Mouse (Mus musculus) limb, embryonic 12.5 days (tissue): ENCODE data around the gene Ppm1l. TPM values are rescaled to one million over a fixed set of nuclear protein-coding genes. Genes with fewer than 3 reads are reported as not detected.

ENCODE experiments used
- ATAC-seq: fragments of 200-750 bp; cut with Nextera tagmentation; 2 replicates; pipeline ENCODE4 v1.8.0; 2017; ENCODE audit warnings: low read depth, moderate TSS enrichment; ENCODE audit not compliant: insufficient number of reproducible peaks, insufficient read depth, low FRiP score, low TSS enrichment
- H3K27ac ChIP-seq: fragments of 300-500 bp; sonication (generic); 2 replicates; pipeline ENCODE4 v1.5.1; 2016; ENCODE audit warnings: mild to moderate bottlenecking, moderate library complexity
- H3K27me3 ChIP-seq: fragments of 300-500 bp; sonication (generic); 2 replicates; pipeline ENCODE4 v1.6.1; 2016; ENCODE audit warnings: mild to moderate bottlenecking, moderate library complexity
- H3K36me3 ChIP-seq: fragments of 300-500 bp; sonication (generic); 2 replicates; pipeline ENCODE4 v1.6.1; 2016; ENCODE audit warnings: mild to moderate bottlenecking, moderate library complexity
- H3K4me1 ChIP-seq: fragments of 300-500 bp; sonication (generic); replicated peaks from 2 replicates; pipeline ENCODE4 v1.6.1; 2016
- H3K4me2 ChIP-seq: fragments of 300-500 bp; sonication (generic); 2 replicates; pipeline ENCODE4 v1.6.1; 2016; ENCODE audit warnings: mild to moderate bottlenecking, moderate library complexity
- H3K4me3 ChIP-seq: fragments of 300-500 bp; sonication (generic); replicated peaks from 2 replicates; pipeline ENCODE4 v1.5.1; 2016; ENCODE audit warnings: mild to moderate bottlenecking
- H3K9ac ChIP-seq: fragments of 300-500 bp; sonication (generic); replicated peaks from 2 replicates; pipeline ENCODE4 v1.6.1; 2016; ENCODE audit warnings: mild to moderate bottlenecking, moderate library complexity
- H3K9me3 ChIP-seq: fragments of 300-500 bp; sonication (generic); 2 replicates; pipeline ENCODE4 v1.6.1; 2016; ENCODE audit warnings: mild to moderate bottlenecking, moderate library complexity
- WGBS: fragments of 180-500 bp; shearing (Covaris S2); methylation state at CpG from one replicate; pipeline ENCODE4 v1.1.7; 2016; 5-methylcytosine and 5-hydroxymethylcytosine counted together
- polyA plus RNA-seq: library from polyadenylated mRNA; unstranded; fragments of >200 nt; fragmentation: Nextera tagmentation; extraction: Ambion mirVana; gene quantifications from 2 replicates; pipeline ENCODE4 v1.2.1, GENCODE M21; 2016

Gene Ppm1l
- polyA plus RNA-seq, 1 experiment from 2014 or later, result 16.6 TPM

DNA sequence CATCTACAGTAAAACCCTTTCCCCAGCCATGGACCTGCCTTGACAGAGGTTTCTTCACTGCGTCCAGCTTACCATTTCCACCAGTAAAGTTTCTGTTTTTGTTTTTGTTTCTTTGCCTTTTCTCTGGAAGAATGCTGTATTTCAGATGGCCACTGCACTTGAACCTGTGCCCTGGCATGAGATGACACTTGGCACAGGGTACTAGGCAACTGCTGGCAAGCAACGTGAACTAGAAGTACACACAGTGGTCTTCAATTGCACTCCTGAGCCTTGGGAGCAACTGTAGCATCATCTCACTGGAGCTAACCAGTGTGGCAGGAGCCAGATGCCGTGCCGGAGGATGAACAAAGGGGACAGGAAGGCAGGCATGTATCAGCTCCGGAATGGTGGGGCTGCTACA is 255.9 kb downstream of the Ppm1l start:
- no peak overlapping the region for H3K27ac ChIP-seq
- no peaks in the 10 kb centered on the region for H3K27me3 ChIP-seq
- no peak overlapping the region for H3K9ac ChIP-seq
- ATAC-seq, result no peak
- no peaks in the 10 kb centered on the region for H3K4me1 ChIP-seq
- WGBS, result 96% methylated on average over 5 of the region's 5 CpGs
- H3K4me2 ChIP-seq, result no peak overlapping the region
- no peak overlapping the region for H3K4me3 ChIP-seq
- peaks cover 29% of the 10 kb centered on the region for H3K36me3 ChIP-seq
- no peaks in the 10 kb centered on the region for H3K9me3 ChIP-seq

DNA sequence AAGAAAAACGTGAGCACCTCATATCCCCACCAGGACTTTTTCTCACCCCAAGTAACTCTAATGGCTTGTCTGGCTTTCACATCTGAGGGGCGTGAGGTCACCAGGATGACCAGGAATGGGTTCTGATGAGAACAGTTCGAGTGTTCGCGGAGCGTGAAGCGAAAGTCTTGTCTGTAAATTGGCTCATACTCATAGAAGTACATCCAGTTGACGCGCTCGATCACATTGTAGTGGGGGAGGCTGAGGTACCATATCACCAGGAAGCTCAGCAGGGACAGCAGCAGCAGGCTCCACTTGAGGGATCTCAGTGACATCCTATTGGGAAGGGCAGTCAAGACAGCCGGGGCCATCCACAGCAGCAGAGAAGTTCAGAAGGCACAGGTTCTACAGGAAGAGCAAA is 258.9 kb downstream of the Ppm1l start:
- no peak for ATAC-seq
- no peak overlapping the region for H3K4me2 ChIP-seq
- H3K27me3 ChIP-seq, result no peaks in the 10 kb centered on the region
- 96% methylated on average over 11 of the region's 11 CpGs for WGBS
- H3K9ac ChIP-seq, result no peak overlapping the region
- H3K4me3 ChIP-seq, result no peak overlapping the region
- H3K4me1 ChIP-seq, result no peaks in the 10 kb centered on the region
- H3K9me3 ChIP-seq, result no peaks in the 10 kb centered on the region
- H3K36me3 ChIP-seq, result peaks cover 45% of the 10 kb centered on the region
- H3K27ac ChIP-seq, result no peak overlapping the region

DNA sequence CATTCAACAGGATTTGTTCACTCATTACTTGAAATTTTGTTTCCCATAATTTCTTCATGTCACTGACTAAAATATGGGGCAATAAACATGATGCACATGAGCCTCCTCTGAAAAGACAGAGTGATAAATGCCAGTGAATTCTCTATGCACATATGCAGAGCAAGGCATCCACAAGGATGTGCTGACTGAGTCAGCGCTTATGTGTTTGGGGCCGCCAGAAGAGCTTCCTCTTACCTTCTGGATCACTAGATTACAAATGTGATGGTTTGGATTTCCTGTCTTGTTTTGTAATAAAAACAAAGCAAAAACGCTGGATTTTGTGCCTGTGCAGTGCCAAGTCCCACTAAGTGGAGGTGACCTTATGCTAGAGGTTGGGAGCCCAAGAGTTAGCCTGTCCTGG is 260.1 kb downstream of the Ppm1l start:
- no peak overlapping the region for H3K4me3 ChIP-seq
- H3K27me3 ChIP-seq, result no peaks in the 10 kb centered on the region
- no peak overlapping the region for H3K27ac ChIP-seq
- no peak overlapping the region for H3K4me2 ChIP-seq
- H3K36me3 ChIP-seq, result peaks cover 46% of the 10 kb centered on the region
- 92% methylated on average over 3 of the region's 3 CpGs for WGBS
- no peaks in the 10 kb centered on the region for H3K9me3 ChIP-seq
- ATAC-seq, result no peak
- H3K4me1 ChIP-seq, result no peaks in the 10 kb centered on the region
- no peak overlapping the region for H3K9ac ChIP-seq

DNA sequence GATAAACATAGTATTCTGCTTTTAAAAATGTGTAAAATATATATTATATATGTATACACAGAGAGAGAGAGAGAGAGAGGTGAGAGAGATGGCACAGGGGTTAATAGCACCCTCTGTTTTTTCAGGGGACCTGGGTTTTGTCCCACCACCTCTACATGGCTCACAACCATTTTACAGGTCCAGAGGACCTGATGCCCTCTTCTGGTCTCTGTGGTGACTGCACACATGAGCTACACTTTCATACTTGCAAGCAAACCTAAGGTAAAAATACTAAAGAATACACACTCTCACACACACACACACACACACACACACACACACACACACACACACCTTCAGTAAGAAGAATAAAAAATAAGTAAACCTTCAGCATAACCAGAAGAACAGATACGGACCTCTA is 262.1 kb downstream of the Ppm1l start:
- Histone ChIP-seq H3K9me3 (no peaks in the 10 kb centered on the region), H3K4me3 (no peak overlapping the region), H3K4me2 (no peak overlapping the region), H3K36me3 (peaks cover 56% of the 10 kb centered on the region), H3K9ac (no peak overlapping the region), H3K4me1 (no peaks in the 10 kb centered on the region), H3K27ac (no peak overlapping the region), H3K27me3 (no peaks in the 10 kb centered on the region)
- WGBS, result 100% methylated on average over 1 of the region's 1 CpGs
- ATAC-seq, result no peak

DNA sequence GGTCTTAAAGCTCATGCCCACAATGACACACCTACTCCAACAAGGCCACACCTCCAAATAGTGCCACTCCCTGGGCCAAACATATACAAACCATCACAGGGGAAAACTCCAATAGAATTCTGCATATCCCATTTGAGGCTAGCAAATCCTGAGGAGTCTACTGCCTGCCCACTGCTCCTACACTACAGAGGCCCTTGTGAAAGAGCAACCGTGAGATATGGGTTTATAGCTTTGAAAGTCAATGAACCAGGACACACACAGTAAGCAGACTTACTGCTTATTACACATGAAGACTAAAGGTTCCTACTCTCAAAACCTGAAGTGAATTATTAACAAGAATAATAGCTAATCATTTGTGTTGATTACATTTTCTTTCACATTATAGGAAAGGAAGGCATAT is 267.1 kb downstream of the Ppm1l start:
- 93% methylated on average over 1 of the region's 1 CpGs for WGBS
- no peaks in the 10 kb centered on the region for H3K9me3 ChIP-seq
- H3K9ac ChIP-seq, result no peak overlapping the region
- no peak overlapping the region for H3K27ac ChIP-seq
- ATAC-seq, result no peak
- peaks cover 19% of the 10 kb centered on the region for H3K36me3 ChIP-seq
- no peaks in the 10 kb centered on the region for H3K27me3 ChIP-seq
- H3K4me2 ChIP-seq, result no peak overlapping the region
- H3K4me1 ChIP-seq, result peaks cover 12% of the 10 kb centered on the region
- no peak overlapping the region for H3K4me3 ChIP-seq

DNA sequence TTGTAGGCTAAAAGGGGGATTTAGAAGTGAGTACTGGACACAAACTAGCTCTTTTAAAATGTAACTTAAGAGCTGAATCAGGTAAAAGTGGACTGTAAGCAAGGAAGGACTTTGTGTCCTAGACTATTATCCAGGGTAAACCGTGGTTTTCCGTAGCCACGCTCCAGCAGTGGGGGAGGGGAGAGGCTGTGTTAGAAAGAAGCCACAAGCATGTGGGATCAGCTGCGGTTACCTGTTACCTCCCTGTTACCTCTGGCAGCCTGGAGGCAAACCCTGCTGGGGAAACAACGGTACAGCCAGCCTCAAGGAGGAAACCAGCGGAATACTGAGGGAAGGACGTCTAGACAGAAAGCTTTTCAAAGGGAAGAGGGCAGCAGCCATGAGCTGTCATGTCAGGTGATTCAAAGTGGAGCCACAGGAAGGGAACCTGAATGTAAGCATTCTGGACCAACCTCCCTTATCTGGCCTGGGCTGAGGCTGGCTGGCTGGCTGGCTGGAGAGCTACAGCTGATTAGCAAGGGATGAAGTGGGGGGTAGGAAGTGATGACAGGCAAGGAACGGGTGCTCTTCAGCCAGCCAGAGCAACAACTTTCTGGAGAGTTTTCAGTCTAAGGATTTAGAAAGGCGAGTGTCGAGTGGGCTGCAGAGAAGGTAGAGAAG is 271.6 kb downstream of the Ppm1l start:
- Histone ChIP-seq H3K9me3 (0 out of 2 replicates have a peak, but pooled peaks cover 9% of the 10 kb centered on the region), H3K9ac (no peak overlapping the region), H3K4me2 (no peak overlapping the region), H3K4me1 (peaks cover 12% of the 10 kb centered on the region), H3K27ac (no peak overlapping the region), H3K36me3 (peaks cover 7% of the 10 kb centered on the region; the same call in 1 of the 2 replicates), H3K27me3 (no peaks in the 10 kb centered on the region), H3K4me3 (no peak overlapping the region)
- ATAC-seq, result no peak
- 41% methylated on average over 10 of the region's 10 CpGs for WGBS

DNA sequence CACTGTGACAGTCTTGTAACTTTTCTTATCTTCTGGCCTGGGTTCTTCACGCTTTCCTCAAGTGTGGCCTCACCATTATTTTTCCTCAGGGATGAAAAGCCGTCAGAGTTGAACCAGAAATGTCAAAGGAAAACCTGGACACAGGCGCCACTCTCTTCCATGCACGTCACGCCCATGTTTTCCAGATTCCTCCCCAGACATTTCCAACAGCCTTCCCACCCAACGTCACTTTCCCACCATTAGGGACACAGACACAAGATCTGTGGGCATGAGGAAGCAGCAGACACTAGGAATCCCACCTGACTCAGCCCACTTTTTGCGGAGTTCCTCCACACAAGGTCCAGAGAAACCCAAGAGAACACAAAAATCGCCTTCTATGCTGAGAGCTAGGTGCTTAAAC is 276.8 kb downstream of the Ppm1l start:
- H3K4me1 ChIP-seq, result peaks cover 12% of the 10 kb centered on the region
- no peak overlapping the region for H3K9ac ChIP-seq
- peaks cover 9% of the 10 kb centered on the region; the same call in 1 of the 2 replicates for H3K36me3 ChIP-seq
- ATAC-seq, result no peak
- WGBS, result 88% methylated on average over 8 of the region's 8 CpGs
- H3K9me3 ChIP-seq, result 0 out of 2 replicates have a peak, but pooled peaks cover 9% of the 10 kb centered on the region
- no peak overlapping the region for H3K4me2 ChIP-seq
- H3K4me3 ChIP-seq, result no peak overlapping the region
- no peak overlapping the region for H3K27ac ChIP-seq
- H3K27me3 ChIP-seq, result no peaks in the 10 kb centered on the region

DNA sequence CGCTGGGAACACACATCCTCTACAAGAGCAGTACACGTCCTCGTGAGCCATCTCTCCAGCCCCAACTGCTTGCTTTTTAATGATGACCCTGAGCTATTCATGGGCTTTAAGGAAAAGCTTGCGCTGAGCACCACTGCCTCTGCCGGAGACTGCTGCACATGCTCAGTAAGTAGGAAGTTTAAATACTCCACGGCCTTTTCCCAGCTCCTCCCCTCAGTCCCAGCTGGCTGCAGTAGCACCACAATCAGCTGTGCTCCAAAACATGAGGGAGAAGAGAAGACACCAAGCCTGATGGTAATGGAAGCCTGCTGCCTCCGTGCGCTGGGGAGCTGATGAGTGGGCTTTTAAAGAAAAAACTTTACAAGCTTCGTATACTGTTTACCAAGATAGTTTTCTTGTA is 277.4 kb downstream of the Ppm1l start:
- Histone ChIP-seq H3K27ac (no peak overlapping the region), H3K9me3 (0 out of 2 replicates have a peak, but pooled peaks cover 9% of the 10 kb centered on the region), H3K4me3 (no peak overlapping the region), H3K4me1 (peaks cover 9% of the 10 kb centered on the region), H3K27me3 (no peaks in the 10 kb centered on the region), H3K4me2 (no peak overlapping the region), H3K9ac (no peak overlapping the region), H3K36me3 (peaks cover 9% of the 10 kb centered on the region; the same call in 1 of the 2 replicates)
- ATAC-seq, result no peak
- 80% methylated on average over 9 of the region's 9 CpGs for WGBS

DNA sequence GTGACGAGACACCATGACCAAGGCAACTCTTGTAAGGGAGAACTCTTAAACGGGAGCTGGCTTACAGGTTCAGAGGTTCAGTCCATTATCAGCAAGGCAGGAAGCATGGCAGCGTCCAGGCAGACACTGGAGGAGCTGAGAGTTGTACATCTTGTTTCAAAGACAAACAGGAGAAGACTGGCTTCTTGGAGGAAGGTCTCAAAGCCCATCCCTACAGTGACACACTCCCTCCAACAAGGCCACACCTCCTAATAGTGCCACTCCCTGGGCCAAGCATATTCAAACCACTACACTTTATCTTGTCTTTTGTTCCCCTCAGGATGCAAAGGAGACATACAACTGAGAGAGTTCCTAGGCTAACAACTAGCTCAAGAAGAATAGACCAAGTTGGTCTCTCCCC is 279.5 kb downstream of the Ppm1l start:
- H3K4me1 ChIP-seq, result peaks cover 9% of the 10 kb centered on the region
- H3K9ac ChIP-seq, result no peak overlapping the region
- no peaks in the 10 kb centered on the region for H3K9me3 ChIP-seq
- H3K4me2 ChIP-seq, result no peak overlapping the region
- no peak overlapping the region for H3K27ac ChIP-seq
- peaks cover 9% of the 10 kb centered on the region; the same call in 1 of the 2 replicates for H3K36me3 ChIP-seq
- ATAC-seq, result no peak
- H3K27me3 ChIP-seq, result no peaks in the 10 kb centered on the region
- WGBS, result 86% methylated on average over 3 of the region's 3 CpGs
- H3K4me3 ChIP-seq, result no peak overlapping the region

DNA sequence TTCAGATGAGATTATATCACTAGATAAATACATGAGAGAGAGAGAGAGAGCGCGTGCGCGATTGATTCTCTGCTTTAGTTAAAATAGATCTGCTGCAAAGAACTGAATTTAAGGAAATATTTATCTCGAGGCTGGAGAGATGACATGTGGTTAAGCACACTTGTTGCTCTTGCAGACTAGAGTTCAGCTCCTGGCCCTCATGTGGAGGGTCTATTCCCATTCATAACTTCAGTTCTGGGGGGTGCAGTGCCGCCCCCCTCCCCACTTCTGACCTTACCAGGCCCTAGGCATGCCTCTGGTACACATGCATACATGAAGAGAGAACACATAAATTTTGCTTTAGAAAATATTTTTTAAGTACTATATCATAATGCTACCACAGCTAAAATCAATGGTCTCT is 280.6 kb downstream of the Ppm1l start:
- H3K4me2 ChIP-seq, result peak overlapping the region; percentile 75
- ATAC-seq, result no peak
- H3K4me1 ChIP-seq, result peaks cover 9% of the 10 kb centered on the region
- no peaks in the 10 kb centered on the region for H3K27me3 ChIP-seq
- H3K9me3 ChIP-seq, result no peaks in the 10 kb centered on the region
- H3K36me3 ChIP-seq, result peaks cover 4% of the 10 kb centered on the region; the same call in 1 of the 2 replicates
- H3K4me3 ChIP-seq, result peak overlapping the region; percentile 75
- no peak overlapping the region for H3K27ac ChIP-seq
- WGBS, result 86% methylated on average over 6 of the region's 6 CpGs
- peak overlapping the region; percentile 87; the same call in 1 of the 2 replicates for H3K9ac ChIP-seq

DNA sequence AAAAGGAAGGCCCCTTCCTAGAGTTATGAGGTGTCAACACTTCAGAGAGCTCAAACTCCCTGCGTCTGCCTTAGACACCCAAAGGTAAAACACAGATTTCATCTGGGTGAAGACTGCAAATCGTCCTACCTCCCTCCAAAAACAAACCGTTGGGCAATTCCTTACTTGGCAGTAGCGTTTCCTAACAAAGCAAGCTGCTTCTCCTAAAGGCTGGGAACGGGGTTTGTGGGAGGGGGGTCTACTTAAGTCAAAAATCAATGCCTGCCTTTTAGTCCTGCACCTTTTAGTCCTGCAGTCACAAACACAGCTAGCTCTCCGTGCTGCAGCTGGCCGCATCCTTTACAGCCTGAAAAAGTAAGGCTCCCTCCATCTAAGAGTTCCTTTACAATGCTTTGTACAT is 281.2 kb downstream of the Ppm1l start:
- WGBS, result 7% methylated on average over 7 of the region's 7 CpGs
- Histone ChIP-seq H3K4me2 (peak overlapping the region; percentile 75), H3K36me3 (peaks cover 4% of the 10 kb centered on the region; the same call in 1 of the 2 replicates), H3K9me3 (no peaks in the 10 kb centered on the region), H3K27ac (no peak overlapping the region; the same call in 1 of the 2 replicates), H3K4me3 (peak overlapping the region; percentile 75), H3K9ac (peak overlapping the region; percentile 87), H3K4me1 (peaks cover 9% of the 10 kb centered on the region), H3K27me3 (no peaks in the 10 kb centered on the region)
- no peak for ATAC-seq
